Mouse (Mus musculus) large intestine, adult 2 months (tissue): ENCODE data around the gene Pard6b. TPM values are rescaled to one million over a fixed set of nuclear protein-coding genes. Genes with fewer than 3 reads are reported as not detected.
A peak's percentile ranks its signal among the peaks of the same experiment; 100 is the strongest.
"Not testable (repeated sequence)": the region's sequence is repeated elsewhere in the genome, so short reads cannot be mapped to it uniquely, and the experiment has no call there.

Experiments
- DNase-seq: peaks from one replicate; pipeline ENCODE4 v3.0.0-alpha.2; 2012; ENCODE audit warnings: low read depth, low spot score
- WGBS: fragments of 180-500 bp; shearing (Covaris S2); methylation state at CpG from one replicate; pipeline ENCODE4 v1.1.7; 2018; 5-methylcytosine and 5-hydroxymethylcytosine counted together
- polyA plus RNA-seq: library from polyadenylated mRNA; depleted of rRNA; stranded (reverse); fragments of >200 nt; gene quantifications from 2 replicates; pipeline ENCODE4 v1.2.3, GENCODE M21; 2012; rRNA removed

The Pard6b gene
- polyA plus RNA-seq = 16.5 and 24.8 TPM in 2 replicates

DNA sequence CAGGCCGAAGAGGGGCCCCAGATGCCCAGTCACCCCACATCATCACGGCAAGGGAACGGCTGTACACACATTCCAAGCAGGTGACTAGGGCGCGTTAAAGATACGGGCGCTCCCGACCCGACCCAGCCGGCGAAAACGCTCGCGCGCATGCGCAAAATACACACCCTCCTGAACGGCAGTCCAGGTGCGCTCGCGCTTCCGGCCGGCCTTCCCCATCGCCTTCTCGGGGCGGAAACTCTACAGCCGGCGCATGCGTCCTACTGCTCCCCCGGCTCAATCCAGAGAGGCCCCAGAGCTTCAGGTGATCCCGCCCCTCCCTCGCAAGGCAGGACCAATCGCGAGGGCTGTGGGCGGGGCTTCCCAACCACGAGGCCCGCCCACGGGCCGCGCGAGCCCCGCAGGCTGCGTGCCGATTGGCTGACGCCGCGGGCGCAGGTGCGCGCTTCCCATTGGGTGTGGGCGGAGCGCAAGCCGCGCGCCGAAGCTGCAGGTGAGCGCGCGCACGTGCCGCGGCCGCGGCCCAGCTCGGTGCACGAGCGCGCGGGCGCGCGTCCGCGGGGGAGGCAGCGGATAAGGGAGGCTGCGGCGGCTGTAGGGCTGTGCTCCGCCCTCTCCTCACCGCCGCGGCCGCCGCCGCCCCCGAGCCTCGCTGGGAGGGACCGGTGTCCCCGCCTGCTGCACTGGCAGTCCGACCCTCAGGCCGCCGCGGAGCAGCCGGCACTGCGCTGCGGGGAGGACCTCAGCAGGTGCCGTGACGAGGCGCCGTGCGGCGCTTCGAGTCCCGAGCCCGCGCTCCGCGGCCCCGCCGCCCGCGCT lies at the start of gene Pard6b:
TSS of gene Pard6b (plus strand) at position 574 of the 816 bp plus-strand sequence.
- peak; percentile 88 for DNase-seq
- WGBS = under 1% methylated on average over 105 of the region's 110 CpGs

DNA sequence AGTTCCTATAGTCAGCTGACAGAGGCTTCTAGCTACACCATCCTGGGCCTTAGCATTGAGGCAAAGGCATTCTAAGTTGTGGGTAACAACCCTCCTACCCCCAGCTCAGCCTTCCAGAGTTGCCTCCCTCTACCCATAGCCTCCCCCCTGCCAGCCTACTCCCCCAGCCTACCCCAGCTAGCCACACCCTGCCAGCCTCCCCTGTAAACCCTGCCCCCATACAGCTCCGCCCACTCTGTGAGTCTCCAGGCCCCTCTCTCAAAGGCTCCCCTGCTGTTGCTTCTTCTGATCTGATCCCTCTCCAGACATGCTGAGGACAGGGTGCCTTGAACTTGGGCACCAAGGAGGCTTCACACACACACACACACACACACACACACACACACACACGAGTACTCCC lies 49.0 kb upstream of the Pard6b start:
- no peak for DNase-seq
- WGBS = 82% methylated on average over 2 of the region's 2 CpGs

DNA sequence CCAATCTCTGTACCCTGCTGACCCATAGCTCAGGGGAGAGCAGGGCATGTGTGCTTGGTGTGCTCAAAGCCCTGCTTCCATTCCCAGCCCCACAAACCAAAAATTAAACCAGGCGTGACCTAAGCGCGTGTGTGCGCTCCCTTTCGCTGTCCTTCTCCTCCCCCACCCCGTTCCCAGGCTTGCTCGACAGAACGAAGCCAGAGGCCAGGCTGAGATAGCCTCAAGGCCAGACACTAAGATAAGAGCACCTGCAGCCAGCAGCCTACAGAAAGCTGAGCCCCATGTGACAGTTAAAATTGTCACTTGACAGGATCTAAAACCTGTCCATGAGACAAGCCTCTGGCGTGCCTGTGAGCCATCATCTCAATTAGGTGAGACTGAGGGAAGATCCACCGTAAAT lies 46.9 kb upstream of the Pard6b start:
- no peak for DNase-seq
- WGBS = 77% methylated on average over 10 of the region's 10 CpGs

DNA sequence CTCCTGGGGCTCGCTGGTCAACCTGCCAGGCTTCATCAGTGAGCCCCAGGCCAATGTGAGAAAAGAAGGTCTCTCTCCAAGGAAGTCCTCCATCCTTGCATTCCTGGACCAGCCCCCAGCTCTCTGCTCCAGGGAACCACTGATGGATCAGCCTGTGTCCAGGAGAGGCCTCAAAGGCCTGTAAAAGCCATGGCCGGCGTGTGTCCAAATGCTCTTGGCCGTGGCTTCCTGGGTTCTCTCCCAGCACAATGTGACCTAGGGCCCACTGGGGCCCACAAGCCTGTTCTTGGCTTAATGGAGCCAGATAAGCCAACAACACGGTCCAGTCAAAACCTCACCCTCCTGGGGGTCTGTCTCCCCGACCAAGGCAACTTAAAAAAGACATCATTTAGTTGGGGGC lies 44.9 kb upstream of the Pard6b start:
- WGBS = 93% methylated on average over 6 of the region's 6 CpGs
- no peak for DNase-seq

DNA sequence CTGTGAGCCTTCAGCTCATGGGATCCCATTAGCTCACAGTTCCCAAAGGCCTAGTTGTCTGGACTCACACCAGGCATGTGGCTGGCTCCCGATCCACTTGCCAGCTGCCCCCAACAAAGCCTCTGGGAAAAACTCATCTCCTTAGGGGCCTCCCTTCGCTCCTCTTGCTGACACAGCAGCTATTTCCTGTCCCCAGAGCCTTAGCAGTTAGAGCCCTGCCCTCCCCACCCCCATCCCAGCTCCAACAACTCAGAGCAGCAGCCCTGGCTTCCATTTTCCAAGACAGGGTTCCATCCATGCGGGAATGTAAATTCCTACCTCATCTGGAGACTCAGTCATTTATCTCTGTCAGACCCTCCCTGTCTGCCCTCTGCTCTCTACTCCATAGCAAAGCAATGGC lies 43.7 kb upstream of the Pard6b start:
- DNase-seq = no peak
- 63% methylated on average over 3 of the region's 3 CpGs for WGBS

DNA sequence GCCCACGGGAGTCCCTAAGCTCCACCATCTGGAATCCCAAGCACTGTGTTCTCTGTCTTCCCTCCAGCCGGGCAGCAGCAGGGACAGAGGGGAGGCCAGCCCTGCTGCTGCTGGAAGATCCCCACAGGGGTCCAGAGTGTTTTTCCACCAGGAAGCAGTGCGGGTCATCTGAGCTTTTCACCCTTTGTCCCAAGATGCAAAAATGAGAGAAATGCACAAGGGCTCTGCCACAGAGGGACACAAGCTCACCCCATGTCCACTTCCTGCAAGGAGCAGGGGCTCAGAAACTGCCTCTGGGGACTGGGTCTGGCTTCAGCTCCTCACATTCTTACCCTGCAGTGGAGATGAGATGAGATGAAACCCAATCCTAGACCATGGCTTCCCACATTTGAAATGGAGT lies 40.1 kb upstream of the Pard6b start:
- WGBS = 67% methylated on average over 3 of the region's 3 CpGs
- DNase-seq = no peak

DNA sequence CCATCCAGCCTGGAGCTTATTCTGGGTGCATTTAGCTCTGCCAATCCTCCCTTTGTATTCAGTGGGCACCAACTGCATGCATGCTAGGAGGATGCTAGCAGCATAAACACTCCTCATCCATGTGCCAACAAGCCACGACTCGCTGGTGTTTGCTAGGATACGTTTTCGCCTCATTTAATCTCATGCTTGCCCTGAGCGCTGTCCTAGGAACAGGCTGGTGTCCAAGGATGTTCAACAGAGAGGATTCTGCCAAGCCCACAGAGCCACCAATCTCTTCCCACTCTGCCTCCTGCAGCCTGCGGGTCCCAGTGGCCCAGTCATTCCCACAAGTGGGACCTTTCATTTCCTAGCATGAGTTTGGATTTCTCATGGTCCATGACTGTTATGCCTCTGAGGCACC lies 38.8 kb upstream of the Pard6b start:
- WGBS = 85% methylated on average over 6 of the region's 6 CpGs
- no peak for DNase-seq

DNA sequence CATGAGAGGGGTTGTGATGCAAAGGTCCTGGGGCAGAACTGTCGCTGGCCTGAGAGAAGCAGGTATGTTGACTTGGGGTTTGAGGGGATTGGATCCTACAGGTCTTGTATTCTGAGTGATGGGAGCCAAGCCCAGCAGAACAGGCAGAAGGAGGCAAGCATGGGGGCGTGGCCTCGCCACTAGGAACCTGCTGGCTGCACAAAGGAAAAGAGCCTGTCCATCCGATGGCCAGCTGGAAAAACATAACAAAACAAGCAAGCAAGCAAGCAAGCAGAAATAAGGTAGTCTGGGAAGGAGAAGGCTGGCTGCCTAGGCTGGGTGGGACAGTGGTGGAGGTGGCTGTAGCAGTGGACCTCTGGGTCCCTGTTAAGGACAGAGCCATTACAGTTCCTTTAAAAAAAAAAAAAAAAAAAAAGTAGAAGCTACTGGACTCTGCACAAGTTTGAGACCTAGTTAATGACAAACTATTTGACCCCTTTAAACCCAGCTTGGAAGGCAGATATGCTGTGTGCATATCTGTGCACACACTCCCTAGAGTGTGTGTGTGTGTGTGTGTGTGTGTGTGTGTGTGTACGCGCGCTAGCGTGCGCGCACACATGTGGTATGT lies 36.0 kb upstream of the Pard6b start:
- DNase-seq = no peak
- 78% methylated on average over 10 of the region's 10 CpGs for WGBS

DNA sequence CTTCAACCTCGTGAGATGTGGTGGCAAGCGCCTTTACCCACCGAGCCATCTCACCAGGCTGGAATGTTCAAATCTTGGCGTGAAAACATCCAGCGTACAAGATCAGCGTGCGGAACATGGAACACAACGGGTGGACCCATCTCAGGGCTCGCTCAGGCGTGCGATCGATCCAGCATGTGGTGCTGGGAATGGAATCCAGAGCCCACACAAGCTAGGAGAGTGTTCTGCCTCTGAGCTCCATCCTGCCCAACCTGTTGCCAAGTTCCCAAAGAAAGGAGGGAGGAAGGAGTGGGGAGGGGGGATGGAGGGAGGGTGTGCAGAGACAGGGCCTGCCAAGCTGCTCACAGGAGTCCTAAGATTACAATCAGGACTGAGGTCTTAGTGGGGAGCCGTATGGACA lies 35.4 kb upstream of the Pard6b start:
- DNase-seq = no peak
- 73% methylated on average over 13 of the region's 13 CpGs for WGBS

DNA sequence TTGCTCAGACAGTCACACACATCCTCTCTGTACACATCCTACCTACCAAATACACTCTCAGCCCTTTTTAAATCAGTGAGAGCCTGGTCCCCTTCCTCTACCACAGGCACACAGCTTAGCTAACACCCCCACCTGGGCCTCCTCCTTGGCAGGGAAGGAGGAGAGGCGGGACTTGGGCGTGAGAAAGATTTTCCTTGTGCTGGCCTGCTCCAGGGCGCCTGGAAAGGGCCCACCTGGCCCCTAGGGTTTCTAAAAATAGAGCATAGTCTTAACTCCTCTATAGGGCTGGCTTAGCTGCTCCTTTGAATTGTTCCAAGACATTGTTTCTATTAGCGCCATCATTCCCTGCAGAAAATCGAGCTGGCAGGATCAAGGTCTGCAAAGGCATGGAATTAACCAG lies 35.0 kb upstream of the Pard6b start:
- no peak for DNase-seq
- 22% methylated on average over 5 of the region's 5 CpGs for WGBS

DNA sequence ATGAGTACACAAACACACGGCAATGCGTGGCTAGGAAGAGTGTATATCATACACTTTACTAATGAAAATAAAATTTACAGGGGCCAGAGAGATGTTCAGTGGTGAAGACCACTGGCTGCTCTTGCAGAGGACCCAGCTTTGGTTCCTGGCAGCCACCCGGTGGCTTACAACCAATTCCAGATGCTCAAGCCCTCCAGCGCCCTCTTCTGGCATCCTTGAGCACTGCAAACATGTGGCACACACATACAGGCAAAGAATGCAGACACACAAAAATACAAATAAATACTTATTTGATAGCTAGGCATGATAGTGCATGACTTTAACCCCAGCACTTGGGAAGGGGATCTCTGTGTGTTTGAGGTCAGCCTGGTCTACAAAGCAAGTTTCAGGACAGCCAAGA lies 34.3 kb upstream of the Pard6b start:
- no peak for DNase-seq
- 72% methylated on average over 4 of the region's 4 CpGs for WGBS

DNA sequence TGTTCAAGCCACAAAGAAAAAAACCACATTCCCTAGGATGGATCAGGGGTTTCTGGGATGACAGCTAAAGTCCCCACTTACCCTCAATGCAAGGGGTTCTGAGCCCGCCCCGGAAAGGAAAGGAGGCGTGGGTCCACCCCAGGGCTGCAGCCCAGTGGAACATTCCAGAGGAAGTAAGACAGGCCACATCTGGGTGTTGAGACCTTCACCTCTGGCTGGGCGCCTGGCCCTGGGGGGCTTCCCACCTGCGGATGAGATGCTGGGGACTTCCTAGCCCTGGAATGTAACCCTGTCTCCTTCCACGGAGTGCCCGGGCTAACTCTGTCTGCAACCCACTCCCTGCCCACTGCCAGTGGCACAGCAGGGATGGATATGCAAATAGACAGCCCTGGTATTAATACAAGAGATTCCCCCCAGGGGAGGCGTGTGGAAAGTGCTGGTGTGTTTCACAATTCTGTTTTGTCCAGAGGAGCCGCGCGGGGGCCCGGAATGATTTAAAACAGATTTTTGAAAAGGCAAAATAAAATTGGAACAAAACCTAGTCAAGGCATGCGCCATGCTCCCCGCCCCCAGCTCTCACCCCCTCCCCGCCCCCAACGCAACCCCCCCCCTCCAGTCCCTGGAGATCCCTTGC lies 31.7 kb upstream of the Pard6b start:
- DNase-seq = no peak
- WGBS = 53% methylated on average over 16 of the region's 16 CpGs

DNA sequence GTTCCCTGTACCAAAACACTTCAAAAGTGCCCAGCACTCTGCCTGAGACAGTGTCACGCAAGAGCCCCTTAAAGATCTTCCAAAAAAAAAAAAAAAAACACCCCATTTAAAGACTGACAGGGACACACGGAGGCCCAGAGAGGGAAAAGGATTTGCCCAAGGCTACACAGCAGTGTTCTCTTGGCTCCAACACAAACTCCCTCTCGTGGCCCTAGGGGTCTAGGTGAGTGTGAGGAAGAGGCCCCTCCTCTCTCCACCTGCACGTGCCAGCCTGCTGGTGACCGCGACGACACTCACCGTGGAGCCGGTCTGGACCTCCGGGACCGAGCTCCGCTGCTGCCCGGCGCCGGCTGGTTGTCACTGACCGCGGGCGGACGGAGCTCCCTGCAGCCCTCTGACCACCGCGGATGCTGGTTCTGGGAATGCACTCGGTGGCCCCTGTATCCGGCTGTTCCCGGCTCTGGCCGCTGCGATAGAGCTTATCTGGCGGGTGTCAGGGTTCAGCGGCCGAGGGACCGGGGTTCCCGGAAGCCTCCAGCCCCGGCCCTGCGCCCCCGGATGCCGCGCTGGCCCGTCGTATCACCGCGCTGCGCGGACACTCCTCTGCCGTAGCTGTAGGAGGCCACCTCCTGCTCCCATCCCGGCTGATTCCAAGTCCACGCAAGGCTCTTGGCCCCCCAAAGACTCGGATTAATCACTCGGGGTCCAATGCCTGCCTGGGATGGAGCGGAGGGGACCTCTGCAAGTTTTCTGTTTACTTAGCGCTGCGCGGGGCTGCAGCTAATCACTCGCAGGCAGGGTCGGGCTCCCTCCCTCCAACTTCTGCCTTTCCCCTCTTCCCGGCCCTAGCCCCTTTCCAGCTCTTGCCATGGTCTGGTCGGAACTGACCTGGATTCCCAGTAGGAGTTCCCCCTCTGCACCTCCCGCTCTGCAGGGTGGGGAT lies 30.5 kb upstream of the Pard6b start:
- 3% methylated on average over 56 of the region's 56 CpGs for WGBS
- DNase-seq = no peak

DNA sequence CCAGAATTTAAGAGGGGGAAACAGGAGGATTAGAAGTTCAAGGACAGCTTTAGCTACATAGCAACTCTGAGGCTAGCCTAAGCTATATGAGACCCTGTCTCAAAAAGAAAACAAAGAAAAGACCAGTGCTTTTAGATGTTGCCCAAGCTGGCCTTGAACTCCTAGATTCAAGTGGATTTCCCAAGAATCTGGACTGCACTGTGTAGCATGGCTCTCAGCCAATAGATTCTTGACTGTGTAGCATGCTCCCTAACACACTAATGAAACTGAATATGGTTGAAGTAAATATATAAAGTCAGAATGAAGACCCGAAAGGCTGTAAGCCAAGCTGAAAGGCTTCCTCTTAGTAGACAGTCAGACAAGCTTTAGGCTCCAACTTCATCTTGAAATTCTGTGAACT lies 28.6 kb upstream of the Pard6b start:
- 89% methylated on average over 1 of the region's 1 CpGs for WGBS
- no peak for DNase-seq

DNA sequence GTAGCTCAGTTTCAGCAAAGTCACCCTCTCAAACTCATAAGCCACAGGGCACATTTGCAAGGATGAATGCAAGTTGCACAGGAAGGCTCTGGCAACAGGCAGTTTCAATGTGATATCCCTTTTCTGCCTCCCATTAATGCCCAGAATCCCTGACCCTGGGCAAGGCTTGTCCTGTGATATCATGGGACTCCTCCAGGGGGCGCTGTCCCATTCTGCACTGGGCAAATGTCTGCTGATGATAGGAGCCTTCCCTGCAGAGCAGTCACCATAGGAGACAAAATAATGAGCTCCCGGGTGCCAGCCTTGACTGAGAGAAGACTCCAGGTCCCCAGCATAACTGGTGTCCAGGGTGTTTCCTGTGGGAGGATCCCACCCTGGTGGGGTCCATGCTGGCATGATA lies 28.1 kb upstream of the Pard6b start:
- DNase-seq = peak; percentile 16
- 20% methylated on average over 2 of the region's 2 CpGs for WGBS

DNA sequence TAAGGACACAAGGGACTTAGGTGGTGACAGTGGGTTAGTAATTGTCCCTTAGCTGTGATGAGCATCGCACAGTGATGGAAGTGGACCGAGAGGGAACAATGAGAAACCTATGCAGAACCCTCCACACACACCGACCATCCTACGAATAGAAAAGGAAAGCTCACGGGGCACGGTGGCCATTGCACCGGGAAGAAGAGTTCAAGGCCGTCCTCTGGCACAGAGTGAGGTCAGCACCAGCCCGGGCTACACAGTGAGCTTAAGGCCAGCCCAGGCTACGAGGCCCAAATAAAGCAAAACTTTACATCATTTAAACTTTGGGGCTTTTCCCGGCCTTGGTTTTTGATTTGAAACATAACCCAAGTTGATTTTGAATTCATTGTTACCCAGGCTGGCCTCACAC lies 26.7 kb upstream of the Pard6b start:
- DNase-seq = no peak
- WGBS = 88% methylated on average over 11 of the region's 11 CpGs

DNA sequence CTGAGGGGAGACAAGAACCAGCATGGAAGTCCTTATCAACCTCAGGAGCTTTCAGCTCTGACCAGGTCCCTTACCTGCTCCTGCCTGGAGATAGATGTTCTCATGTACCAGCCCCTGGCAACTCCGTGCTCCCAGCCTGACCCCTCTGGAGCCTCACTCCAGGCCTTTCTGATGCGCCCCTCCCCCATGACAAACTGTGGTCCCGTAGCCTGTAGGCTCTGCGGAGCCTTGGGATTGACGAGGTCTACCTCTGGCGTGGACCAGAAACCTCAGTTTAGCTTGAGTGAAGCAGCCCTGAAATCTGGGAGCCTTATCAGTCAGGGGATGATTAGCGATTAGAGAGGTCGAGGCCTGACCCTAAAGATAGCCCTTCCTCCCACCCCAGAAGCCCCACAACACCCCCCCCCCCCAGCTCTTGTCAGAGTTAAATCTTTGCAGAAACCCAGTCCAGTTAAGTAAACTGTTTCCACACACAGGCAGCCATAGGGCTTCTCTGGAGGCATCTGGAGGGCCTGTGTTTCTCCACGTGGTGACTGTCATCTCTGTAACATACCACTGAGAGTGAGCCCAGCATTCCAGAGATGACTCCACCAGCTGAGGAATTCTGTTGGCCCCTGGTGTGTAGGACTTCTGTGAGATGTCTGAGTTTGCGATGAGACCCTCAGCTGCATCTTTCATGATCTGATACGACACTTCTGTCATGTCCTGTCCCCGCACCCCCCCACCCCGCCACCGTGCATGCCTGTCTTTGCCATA lies 24.7 kb upstream of the Pard6b start:
- 61% methylated on average over 14 of the region's 14 CpGs for WGBS
- DNase-seq = no peak

DNA sequence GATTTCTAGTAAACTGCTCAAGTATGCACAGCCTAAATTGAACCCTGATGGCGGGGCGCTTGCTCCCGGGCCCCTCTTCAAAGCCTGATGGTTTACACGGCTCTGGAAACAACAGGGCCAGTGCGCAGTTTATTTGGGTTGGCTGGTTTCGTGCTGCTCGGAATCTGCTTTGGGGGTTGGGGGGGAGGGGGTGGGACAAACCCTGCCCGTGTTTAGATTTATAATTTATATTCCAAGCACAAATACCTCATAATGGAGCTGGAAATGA lies 24.2 kb upstream of the Pard6b start:
- DNase-seq = no peak
- WGBS = 59% methylated on average over 8 of the region's 8 CpGs

DNA sequence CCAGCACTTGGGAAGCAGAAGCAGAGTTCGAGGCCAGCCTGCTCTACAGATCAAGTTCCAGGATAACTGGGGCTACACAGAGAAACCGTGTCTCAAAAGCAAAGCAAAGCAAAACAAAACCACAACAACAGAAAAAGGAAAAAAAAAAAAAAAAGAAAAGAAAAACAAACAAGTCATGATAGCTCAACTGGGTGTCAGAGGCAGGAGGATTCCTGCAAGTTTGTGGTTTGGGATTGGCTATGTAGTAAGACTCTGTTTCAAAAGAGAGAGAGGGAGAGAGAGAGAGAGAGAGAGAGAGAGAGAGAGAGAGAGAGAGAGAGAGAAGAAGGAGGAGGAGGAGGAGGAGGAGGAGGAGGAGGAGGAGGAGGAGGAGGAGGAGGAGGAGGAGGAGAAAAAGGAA lies 22.9 kb upstream of the Pard6b start:
- 79% methylated on average over 2 of the region's 2 CpGs for WGBS
- DNase-seq = not testable (repeated sequence)
